Mouse (Mus musculus): ENCODE results near the gene Ankrd44.

Gene Ankrd44

DNA sequence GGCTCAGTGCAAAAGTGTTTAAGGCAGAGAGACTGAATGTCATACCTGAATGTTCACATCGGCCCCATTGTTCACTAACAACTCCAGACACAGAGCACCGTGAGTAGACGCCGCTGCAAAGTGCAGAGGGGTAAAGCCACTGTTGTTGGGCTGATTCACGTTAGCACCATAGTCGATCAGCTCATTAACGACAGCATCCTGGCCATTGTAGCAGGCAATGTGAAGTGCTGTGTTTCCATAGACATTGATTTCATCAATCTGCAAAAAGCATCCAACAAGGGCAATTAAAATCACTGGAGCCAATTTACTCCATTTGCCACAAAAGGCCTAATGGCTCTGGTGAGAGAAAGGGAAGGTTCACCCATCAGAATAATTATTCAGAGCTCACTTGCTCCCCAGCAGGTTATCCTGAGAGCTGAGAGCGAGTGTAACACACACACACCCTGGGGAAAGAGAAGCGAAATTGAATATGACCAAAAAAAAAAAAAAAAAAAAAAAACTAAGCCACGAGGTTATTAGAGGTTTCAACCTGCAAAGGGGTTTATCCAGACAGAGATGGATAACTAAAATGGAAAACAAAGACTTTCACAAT is 163.9 kb downstream of the Ankrd44 start:
- DNase-seq (ENCODE audit: low read depth, low spot score) = no peak

DNA sequence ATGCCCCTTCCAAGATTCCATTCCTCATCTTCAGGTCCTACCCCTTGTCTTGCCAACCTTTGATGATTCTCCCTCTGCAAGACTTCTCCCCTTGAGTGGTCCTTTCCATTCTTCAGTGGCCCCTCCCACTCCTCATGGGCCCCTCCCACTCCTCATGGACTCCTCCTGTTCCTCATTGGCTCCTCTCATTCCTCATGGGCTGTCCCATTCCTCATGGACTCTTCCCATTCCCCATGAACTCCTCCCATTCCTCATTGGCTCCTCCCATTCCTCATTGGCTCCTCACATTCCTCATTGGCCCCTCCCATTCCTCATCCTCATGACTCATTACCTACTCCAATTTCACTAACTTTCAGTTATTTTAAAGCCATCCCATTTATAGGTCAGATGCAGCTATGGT is 166.3 kb downstream of the Ankrd44 start:
- peak; percentile 41 for DNase-seq (ENCODE audit: low read depth, low spot score)

DNA sequence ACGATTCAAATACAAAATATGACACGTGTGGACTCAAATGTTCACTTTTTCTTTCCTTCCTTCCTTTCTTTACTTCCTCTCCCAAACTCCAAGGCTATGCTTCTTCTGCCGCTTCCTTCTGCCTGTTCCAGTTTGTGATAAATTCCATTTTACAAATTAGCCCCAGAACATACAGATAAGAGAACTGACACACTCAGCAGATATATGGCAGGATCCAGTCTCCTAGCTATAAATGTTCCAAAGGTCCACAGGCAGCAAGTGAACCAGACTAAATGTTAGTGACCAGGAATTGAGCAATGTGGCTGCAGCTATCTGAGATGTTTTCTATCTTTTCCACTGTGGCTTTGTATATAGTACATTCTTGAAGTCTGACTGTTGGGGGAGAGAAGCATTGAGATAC is 168.9 kb downstream of the Ankrd44 start:
- DNase-seq (ENCODE audit: low read depth, low spot score) = no peak

DNA sequence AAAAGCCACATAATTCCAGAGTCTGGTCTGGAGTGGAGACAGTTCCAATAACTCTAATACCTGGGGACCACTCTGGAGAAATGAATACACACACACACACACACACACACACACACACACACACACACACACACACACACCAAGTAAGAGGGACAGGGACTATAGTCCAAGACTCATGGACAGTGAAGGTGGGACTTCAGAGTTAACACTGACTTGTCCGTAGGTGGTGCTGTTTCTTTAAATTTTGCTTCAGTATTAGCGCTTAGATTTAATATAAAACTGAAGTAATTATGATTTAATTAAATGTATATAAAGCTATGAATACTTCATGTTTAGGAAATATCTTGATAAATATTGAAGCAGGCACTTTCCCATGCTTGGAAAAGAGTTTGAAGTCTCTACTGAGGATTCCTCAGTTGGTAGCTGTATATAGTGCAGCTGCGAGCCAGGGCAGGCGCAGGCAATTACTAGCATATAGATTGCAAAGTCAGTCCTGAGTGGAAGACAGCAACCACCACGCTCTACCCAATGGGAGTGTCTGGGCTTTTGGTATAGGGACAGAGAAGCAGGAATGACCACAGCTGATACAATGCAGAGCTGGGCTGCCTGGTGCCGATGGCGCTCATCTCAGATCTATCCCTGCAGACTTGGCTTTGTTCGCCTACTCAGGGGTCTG is 170.4 kb downstream of the Ankrd44 start:
- no peak for DNase-seq (ENCODE audit: low read depth, low spot score)

DNA sequence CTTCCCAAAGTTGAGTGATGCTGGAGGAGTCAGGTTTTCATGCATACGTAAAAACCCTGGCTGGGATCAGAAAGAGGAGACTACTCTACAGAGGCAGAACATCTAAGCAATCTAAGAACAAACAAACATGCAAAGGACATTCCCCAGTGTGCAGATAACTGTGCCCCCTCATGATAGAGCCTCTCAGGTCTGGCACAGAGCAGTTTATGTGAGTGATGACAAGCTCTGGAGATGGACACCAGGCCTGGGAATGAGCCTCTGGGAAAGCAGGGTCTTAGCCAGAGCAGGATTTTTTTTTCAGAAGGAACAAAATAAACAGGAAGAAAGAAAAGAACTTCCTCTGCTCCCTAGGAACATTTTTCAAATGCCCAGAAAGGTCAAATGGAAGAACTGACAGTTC is 176.2 kb downstream of the Ankrd44 start:
- DNase-seq (ENCODE audit: low read depth, low spot score) = no peak

DNA sequence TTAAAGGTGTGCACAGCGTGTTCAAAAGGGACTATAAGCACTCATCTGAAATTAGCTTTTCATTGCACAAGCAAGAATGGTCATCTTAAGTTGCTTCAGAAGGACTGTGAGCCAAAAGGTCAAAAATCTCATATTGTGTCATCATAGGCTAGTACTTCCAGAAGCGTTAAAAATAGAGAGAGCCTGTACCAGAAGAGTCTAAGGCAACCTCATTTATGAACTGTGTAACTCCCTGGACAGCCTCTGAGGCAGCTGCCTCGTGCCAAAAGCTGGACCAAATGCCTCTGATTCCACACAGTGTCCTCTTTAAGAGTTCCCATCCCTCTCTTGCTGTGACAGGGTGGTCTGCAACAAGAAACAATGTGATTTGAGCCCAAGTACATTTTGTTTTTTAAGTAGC is 176.7 kb downstream of the Ankrd44 start:
- DNase-seq (ENCODE audit: low read depth, low spot score) = no peak

DNA sequence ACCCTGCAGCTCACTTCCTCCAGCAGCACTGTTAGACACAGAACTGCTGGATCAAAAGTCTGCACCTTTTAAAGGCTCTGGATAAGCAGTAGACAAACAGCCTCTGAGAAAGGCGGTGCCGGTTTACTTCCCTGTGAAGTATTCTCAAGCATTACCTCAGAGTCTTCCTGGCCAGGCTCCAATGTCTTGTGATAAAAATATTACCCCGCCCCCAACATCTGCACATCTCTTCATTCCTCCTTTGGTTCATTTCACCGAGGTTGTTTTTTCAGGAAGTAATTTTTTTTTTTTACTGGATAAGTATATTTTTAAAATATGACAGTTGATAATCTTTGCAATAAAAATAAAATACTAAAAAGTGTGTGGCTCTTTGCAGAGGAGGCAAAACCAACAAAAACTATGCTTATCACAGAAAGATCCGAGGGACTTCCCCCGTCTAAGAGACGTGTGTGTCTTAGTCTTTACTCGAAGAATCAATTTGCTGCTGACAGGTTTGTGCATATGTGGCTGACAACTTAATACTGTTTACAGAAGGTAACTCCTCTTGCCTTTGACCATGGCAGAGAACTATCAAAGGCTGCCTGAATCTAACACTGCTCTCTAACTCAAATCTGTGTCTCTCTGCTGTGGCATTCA is 178.3 kb downstream of the Ankrd44 start:
- no peak for DNase-seq (ENCODE audit: low read depth, low spot score)

DNA sequence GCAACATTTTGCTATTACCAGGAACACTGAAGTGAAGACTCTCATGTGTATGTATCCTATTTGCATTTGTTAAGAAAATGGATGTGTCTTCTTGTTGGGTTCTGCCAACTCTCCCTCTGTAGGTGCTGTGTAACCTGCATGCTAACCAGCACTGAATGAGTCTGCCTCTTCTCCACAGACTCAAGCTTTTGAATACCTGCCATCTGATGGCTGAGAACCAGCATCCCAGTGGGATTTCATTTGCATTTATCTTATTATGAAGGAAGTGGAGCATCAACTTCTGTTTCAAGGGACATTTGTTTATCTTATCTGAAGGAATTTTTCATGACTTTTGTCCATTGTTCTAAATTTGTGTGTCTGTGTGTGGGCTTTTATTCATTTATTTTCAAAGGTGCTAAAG is 180.5 kb downstream of the Ankrd44 start:
- DNase-seq (ENCODE audit: low read depth, low spot score) = no peak

DNA sequence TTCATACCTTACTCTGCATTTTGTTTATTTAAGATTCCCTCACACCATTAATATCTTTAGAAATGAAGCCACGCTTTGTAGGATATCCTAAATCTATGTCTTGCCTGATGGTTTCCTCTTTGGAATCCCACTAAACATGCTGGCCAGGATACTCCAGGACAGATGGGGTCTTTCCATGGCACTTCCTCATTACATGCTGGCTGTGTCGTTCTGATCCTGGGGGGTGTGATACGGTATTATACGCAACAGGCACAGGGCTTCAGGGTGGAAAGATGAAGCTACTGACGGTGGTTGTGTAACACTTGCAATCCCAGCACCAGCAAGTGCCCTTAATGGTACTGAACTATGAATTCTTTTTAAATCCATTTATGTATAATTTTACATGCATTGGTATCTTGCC is 182.0 kb downstream of the Ankrd44 start:
- DNase-seq (ENCODE audit: low read depth, low spot score) = no peak

DNA sequence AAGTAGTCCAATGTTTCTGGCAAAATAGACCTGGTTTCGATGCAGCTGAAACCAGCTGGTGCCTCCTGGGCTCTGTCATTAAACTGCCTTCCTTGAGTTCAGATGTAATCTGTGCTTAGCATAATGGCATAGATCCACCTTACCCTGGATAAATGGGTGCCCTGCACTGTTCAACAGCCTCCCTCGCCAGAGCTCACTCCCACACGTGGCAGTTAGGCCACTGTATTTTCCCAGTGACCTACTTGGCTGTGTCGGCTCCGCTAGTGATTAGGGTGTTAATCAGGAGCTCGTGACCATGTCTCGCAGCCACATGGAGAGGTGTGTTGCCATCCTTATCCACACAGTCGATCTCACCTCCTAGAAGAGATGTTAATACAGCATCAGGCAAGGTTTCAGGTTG is 183.1 kb downstream of the Ankrd44 start:
- DNase-seq (ENCODE audit: low read depth, low spot score) = no peak

DNA sequence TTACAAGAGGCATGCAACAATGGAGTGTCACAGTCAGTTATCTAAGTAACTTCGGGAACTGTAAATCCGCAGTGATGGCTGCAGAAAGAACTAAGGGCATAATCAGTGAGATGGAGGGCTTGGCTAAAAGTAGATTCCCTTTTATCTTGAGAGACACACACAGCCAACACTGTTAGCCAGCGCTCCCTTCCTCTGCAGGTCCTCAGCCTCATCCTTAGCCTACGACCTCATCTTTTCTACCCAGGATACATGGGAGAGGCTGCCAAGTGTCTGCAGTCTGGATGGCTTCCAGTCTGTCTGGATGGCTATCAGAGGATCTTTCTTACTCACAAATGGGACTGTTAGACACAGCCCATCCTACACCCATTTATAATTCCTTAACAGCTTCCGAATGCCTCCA is 185.3 kb downstream of the Ankrd44 start:
- no peak for DNase-seq (ENCODE audit: low read depth, low spot score)

DNA sequence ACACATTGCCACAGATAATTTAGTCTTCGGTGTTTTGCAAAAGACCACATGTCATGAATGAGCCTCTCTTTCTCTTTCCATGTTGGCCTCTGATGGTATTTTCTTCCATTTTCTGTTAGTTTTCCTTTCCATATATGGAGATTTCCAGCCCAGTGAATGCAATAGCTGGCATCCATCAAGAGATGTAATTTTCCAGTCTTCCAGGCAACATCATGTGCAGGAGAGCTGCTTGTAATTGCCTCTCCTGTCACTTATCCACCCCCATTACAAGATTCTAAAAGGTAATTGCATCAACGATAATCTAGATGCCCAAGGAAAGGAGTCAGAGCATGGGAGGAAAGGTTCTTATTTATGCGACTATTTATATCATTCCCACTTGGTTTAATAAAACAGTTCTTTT is 188.7 kb downstream of the Ankrd44 start:
- no peak for DNase-seq (ENCODE audit: low read depth, low spot score)

DNA sequence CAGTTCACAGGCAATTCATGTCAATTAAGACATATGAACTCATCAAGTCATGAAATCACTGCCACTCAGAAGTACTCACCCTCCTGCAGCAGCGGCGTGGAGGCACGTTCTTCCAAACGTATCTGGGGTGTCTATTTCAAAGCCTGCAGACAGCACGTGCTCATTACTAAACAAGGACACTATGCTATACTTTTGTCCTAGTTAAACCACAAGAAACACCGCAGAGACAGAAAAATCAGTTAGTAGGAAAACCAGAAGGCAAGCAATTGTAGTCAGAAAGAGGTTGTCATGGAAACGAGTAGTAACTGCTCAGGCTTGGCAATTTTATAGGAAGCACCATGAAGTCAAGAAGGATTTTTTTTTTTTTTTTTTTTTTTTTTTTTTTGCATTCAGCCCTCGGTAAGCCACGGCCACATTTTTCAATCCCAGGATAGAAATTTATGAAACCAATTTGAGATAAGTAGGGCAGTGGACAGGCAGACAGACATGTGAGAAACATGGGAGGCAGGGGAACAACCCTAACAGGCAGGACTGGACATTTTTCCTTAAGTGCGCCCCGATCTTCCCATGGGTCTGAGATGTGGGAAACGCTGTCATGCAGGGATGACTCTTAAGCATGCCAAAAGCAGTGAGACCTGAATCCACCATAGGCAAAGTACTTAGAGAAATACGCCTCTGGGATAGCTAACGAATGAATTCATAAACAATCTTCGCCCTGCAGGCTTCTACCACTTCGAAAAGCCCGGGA is 191.1 kb downstream of the Ankrd44 start:
- DNase-seq (ENCODE audit: low read depth, low spot score) = no peak

DNA sequence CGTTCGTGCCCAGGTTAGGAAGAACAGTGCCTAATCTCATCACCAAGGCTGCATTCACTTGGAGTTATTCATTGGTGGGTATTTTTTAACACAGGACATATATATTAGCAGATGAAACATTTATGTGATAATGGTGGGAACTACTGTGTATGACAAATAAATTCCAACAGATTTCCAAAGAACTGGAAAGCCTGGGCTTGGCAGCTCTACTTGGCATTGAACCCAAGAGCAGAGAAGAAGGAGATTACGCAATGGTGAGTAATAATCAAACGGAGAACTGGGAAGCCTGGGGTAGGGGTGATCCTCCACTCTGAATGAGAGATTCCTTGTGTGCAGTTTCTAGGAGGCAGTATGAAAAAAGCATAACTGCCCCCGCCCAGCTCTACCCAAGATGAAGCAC is 196.9 kb downstream of the Ankrd44 start:
- no peak for DNase-seq (ENCODE audit: low read depth, low spot score)

DNA sequence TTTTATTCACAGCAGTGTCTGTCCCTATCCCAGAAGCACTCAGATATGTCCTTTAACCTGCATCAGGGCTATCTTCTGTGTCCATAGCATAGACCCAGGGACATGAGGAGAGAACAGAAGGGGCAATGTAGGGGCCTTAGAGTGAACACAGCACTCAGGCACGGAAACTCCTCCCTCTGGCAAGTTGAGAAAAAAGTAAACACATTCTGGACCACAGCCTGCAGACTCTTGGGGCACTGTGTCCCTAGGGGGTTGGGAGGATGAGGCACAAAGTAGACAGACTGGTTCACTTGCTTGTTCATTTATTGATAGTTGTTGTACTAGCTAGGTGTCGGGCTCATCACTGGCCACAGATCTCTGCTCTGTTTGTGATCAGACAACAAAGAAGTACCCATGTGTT is 199.6 kb downstream of the Ankrd44 start:
- no peak for DNase-seq (ENCODE audit: low read depth, low spot score)

DNA sequence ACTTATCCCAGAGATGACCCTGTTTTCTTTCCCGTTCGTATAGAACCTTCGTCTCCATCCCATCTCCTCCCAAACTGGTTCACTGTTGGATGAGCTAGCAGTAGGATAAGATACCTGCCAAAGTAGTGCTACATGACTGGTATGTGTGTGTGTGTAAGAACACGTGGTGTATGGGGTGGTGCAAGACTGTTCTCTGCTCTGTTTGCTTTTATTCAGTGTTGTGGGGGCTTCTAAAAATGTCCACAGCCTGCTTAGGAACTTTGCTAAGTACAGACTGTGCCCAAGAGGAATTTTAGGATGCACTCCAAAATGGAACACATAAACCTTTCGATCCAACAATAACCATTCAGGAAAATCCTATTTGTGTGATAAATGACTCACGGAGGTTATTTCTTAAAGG is 209.3 kb downstream of the Ankrd44 start:
- no peak for DNase-seq (ENCODE audit: low read depth, low spot score)

DNA sequence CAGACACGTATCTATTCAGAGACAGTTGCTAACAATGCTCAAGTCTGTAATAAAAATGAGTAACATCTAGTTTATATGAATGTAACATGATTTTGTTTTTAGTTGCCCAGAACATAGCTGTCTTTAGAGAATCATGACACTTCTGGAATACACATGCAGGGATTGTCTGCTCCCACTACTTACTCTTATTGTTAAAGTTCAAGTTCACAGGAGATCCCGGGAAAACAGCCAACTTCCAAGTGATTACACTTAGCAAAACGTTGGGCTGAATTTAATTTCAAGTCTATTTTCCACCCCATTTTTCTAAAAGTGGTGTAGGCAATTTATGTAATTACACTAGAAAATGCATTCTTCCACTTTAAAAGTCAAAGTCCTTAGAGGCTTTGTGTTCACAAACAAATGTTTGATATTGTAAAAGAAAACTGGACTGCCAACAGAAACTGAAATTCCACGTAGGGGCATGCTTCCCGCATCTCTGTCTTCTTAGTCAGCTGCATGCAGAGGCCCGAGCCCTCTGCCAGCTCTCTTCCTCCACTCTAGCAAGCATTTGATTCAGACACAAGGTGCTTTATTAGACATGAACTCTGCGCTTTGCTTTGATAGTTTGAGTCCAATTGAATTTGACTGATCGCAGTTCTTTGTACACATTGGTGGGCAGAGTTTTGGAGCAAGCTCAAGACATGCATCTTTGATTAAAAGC is 211.0 kb downstream of the Ankrd44 start:
- DNase-seq (ENCODE audit: low read depth, low spot score) = no peak

DNA sequence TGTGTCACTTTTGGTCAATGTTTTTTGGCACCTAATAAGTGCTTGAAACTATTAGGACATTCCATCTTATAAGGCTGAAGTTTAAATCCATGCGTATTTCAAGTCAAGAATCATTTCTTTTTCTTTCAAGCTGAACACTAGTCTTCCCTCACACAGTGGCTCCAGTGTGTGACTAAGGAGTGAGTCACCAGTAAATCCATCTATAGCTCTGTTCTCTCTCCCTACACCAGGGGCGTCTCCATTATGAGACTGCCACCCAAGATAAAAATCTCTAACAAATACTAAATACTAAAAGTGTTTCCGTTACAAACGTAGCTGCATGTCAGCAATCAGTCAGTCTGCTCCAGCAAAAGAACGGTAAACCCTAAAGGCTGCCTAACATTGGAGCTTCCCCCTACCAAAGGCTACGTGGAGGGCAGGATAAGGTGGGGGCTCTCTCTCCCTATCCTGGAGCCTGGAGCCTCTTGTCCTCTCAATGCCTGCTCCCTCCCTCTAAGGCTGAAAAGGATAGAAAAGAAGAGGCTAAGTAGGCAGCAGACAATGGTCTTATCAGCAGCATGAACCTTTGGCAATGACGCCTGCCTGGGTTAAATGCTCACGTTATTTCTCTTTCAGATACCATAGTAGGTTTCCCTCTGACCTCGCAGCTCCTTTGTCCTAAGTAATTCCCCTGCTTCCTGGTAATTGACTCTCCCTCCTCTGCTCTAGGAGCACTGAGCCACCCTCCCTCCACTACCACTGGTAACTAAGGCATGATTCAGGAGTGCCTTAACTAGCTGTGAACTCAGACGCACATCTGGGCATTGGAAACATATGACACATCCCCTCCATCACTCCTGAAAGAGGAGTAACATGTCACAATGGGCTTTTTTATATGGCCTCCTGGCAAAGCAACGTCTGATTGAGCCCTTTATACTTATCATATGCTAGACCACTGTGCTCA is 212.7 kb downstream of the Ankrd44 start:
- peak; percentile 3 for DNase-seq (ENCODE audit: low read depth, low spot score)

DNA sequence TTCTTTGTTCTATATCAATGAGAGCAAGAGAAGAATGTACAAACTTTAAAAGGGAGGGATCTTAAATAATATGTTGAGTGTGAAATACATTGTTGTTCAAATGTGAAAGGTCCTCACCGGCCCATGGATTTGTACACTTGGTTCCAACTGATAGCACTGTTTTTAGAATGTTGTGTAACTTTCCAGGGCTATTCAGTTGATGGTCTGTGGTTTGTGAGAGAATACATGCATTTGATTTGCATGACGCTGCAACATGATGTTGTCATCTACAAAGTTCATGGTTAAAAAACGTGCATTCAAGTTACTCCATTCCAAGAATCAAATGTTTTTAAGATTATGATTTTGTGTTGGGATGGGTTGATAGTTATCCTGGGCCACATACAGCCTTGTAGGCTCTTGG is 214.6 kb downstream of the Ankrd44 start:
- DNase-seq (ENCODE audit: low read depth, low spot score) = no peak

DNA sequence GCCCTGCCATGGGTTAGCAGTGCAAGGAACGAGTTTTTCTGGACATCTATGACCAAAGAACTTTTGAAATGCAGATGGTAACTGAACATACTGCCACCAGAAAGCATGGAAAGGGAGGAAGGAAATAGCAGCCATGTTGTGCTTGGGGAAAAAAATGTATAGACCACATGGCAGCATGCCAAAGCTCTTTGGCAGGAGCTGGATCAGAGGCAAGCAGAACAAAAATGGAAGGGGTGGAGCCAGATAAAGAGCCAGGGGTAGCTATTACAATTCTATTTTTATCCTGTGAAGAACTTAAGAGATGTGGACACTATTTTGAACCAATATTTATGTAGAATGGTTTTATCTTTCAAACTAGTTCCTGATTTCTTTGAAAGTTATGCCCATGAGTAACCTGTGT is 215.6 kb downstream of the Ankrd44 start:
- no peak for DNase-seq (ENCODE audit: low read depth, low spot score)
